Mouse (Mus musculus) cerebellum, postnatal 25 days (tissue): Measurements from ENCODE around the gene Znrf1.
A peak's percentile ranks its signal among the peaks of the same experiment; 100 is the strongest.

Source experiments
- DNase-seq, 2 experiments: peaks; one replicate each; pipeline ENCODE4 v3.0.0; 2021; ENCODE audit warnings: mixed read lengths in 2 of 2

Znrf1 gene

GRCm38 (mm10) chr8:111604986-111605385 is 69.1 kb downstream of the Znrf1 start:
- DNase-seq, result no peak

- peak in 1 of 2 experiments; percentile 32 for DNase-seq
These were observed 71.1 kb downstream of the Znrf1 start for GRCm38 (mm10) chr8:111606961-111607360.

- DNase-seq, result no peak
These were observed 71.5 kb downstream of the Znrf1 start for GRCm38 (mm10) chr8:111607414-111607813.

GRCm38 (mm10) chr8:111613181-111613580 is 77.3 kb downstream of the Znrf1 start:
- no peak for DNase-seq

GRCm38 (mm10) chr8:111614786-111615701 is 79.1 kb downstream of the Znrf1 start:
- DNase-seq, result no peak

GRCm38 (mm10) chr8:111617812-111618211 is 81.9 kb downstream of the Znrf1 start:
- DNase-seq, result no peak

- DNase-seq, result no peak
These were observed 82.4 kb downstream of the Znrf1 start for GRCm38 (mm10) chr8:111618273-111618672.

GRCm38 (mm10) chr8:111619936-111620335 is 84.0 kb downstream of the Znrf1 start:
- DNase-seq, result no peak

GRCm38 (mm10) chr8:111622104-111622503 is 86.2 kb downstream of the Znrf1 start:
- no peak for DNase-seq

DNA sequence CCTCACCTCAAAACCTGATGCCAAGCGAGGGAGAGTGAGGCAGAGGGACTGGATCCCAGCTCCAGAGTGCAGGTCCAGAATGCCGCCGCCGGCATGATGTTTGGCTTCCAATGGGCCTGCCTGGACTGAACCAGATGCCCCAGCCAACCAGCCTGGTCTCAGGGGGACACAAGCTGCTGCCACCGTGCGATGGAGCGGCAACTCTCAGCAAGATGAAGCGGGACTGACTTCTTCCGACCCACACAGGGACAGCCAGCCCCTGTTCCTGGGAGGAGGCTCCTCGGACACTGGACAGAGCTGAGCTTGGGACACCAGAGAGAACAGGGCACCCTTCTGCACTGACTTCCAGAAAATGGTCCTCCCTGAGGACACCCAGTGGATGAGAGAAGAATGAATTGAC is 86.7 kb downstream of the Znrf1 start:
- DNase-seq, result peak in 1 of 2 experiments; percentile 30

- DNase-seq, result peak; percentile 81 to 86
These were observed 88.4 kb downstream of the Znrf1 start for GRCm38 (mm10) chr8:111624081-111624852.

DNA sequence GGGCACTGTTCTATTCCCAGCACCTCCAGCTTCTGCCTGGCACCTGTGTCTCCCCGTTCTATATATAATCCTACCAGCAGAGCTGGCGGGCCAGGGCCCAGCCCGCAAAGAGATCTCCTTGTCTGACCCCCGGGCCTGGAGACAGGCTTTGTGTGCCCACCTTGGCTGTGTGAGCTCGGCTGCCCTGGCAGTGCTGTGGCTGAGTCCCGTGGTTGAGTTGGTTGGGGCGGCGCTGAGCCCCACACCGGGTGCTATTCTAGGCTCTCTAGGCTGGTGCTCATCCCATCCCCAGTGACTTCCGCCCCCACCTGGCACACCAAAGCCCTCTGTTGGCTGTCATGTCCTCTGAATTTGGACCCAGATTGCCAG is 88.9 kb downstream of the Znrf1 start:
- DNase-seq, result peak; percentile 60 to 64

- peak; percentile 82 to 88 for DNase-seq
These were observed 90.0 kb downstream of the Znrf1 start for GRCm38 (mm10) chr8:111625694-111626527.

DNA sequence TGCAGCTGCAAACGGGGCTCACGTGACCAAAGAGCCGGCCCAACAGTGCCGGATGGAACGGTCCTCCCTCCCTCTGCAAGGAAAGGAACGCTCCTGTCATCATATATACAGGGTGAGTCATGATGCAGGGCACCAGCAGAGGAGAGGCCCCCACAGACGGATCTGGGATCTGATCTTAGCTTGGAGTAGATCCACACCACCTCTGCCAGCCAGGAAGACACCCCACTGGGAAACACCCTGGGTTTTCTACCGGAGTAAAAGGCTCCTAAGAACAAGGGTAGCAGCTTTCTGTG is 90.6 kb downstream of the Znrf1 start:
- peak in 1 of 2 experiments; percentile 44 for DNase-seq

- no peak for DNase-seq
These were observed 91.0 kb downstream of the Znrf1 start for GRCm38 (mm10) chr8:111626933-111627332.

GRCm38 (mm10) chr8:111627923-111628322 is 92.0 kb downstream of the Znrf1 start:
- no peak for DNase-seq

- no peak for DNase-seq
These were observed 92.5 kb downstream of the Znrf1 start for GRCm38 (mm10) chr8:111628401-111628800.

- DNase-seq, result peak in 1 of 2 experiments; percentile 24
These were observed 93.1 kb downstream of the Znrf1 start for GRCm38 (mm10) chr8:111628894-111629501.

- peak; percentile 81 to 85 for DNase-seq
These were observed 94.2 kb downstream of the Znrf1 start, which contains the start of gene Ldhd for GRCm38 (mm10) chr8:111630105-111630521. Gene Ldhd (minus strand): TSS chr8:111630374.

- DNase-seq, result no peak
These were observed 95.7 kb downstream of the Znrf1 start for GRCm38 (mm10) chr8:111631589-111631988.

DNA sequence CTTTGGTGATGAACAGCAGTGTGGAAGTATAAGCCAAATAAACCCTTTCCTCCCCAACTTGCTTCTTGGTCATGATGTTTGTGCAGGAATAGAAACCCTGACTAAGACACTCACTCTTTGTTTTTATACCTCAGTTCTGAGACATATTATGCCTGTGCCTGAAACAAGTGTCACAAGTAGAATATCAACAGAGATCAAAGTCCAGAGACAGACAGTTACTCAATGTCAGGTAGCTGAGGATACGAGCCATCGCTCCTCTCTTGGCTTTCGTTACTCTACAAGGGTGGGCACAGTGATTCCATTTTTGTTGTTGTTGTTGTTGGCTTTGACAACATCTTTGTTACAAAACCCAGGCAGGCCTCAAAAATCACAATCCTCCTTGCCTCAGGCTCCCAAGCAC is 97.1 kb downstream of the Znrf1 start:
- no peak for DNase-seq

DNA sequence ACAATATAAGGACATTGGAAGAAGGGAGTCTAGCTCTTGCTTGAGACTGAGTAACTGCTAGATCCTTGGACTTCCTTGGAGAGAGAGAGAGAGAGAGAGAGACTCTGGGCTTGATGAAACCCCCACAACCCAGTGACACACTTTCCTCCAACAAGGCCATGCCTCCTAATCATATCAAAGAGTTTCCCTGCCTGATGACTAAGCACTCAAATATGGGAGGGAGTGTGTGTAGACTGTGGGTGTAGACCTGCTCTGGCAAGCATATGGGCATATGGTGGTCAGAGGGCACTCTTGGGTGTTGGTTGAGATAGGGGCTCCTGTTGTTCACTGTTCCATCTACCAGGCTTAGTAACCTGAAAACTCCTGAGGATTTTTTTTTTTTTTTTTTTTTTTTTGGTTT is 102.2 kb downstream of the Znrf1 start:
- no peak for DNase-seq
